Mouse (Mus musculus) midbrain, postnatal 0 days (tissue): ENCODE measurements around the gene Plekhg6. TPM values are rescaled to one million over a fixed set of nuclear protein-coding genes. Genes with fewer than 3 reads are reported as not detected.
A peak's percentile ranks its signal among the peaks of the same experiment; 100 is the strongest.

ENCODE experiments used
- ATAC-seq: fragments of 200-750 bp; cut with Nextera tagmentation; 2 replicates; pipeline ENCODE4 v1.8.0; 2017; ENCODE audit warnings: moderate number of reproducible peaks, mild to moderate bottlenecking, moderate TSS enrichment, moderate library complexity; ENCODE audit not compliant: low FRiP score
- DNase-seq: peaks from one replicate; pipeline ENCODE4 v3.0.0-alpha.2; 2015; ENCODE audit warnings: low spot score
- H3K27ac ChIP-seq: fragments of 300-500 bp; sonication (generic); 2 replicates; pipeline ENCODE4 v1.5.1; 2014; ENCODE audit warnings: low read depth, mild to moderate bottlenecking, low read length, mixed read lengths
- H3K27me3 ChIP-seq: fragments of 300-500 bp; sonication (generic); 2 replicates; pipeline ENCODE4 v1.6.1; 2014; ENCODE audit warnings: low read length, control low read depth, mixed read lengths; ENCODE audit not compliant: insufficient read depth
- H3K36me3 ChIP-seq: fragments of 300-500 bp; sonication (generic); 2 replicates; pipeline ENCODE4 v1.6.1; 2014; ENCODE audit warnings: low read length, control low read depth, mixed read lengths; ENCODE audit not compliant: insufficient read depth
- H3K4me1 ChIP-seq: fragments of 300-500 bp; sonication (generic); 2 replicates; pipeline ENCODE4 v1.6.1; 2014; ENCODE audit warnings: mild to moderate bottlenecking, control low read depth, antibody characterized with exemption, low read length, mixed read lengths; ENCODE audit not compliant: insufficient read depth
- H3K4me2 ChIP-seq: fragments of 300-500 bp; sonication (generic); 2 replicates; pipeline ENCODE4 v1.6.1; 2014; ENCODE audit warnings: low read depth, mild to moderate bottlenecking, low read length, mixed read lengths; ENCODE audit not compliant: poor library complexity, severe bottlenecking
- H3K4me3 ChIP-seq: fragments of 300-500 bp; sonication (generic); 2 replicates; pipeline ENCODE4 v1.5.1; 2014; ENCODE audit warnings: low read depth, mild to moderate bottlenecking, low read length, moderate library complexity
- H3K9ac ChIP-seq: fragments of 300-500 bp; sonication (generic); replicated peaks from 2 replicates; pipeline ENCODE4 v1.6.1; 2014; ENCODE audit warnings: mild to moderate bottlenecking, low read length, moderate library complexity, mixed read lengths; ENCODE audit not compliant: poor library complexity, severe bottlenecking
- H3K9me3 ChIP-seq: fragments of 300-500 bp; sonication (generic); 2 replicates; pipeline ENCODE4 v1.6.1; 2016; ENCODE audit warnings: low read length, control low read depth
- CTCF ChIP-seq: IDR thresholded peaks from 2 replicates; pipeline ENCODE4 v1.5.1; 2016; ENCODE audit warnings: antibody characterized with exemption, mild to moderate bottlenecking
- WGBS: fragments of 180-500 bp; shearing (Covaris S2); extraction: QIAGEN DNeasy Blood & Tissue Kit; methylation state at CpG from one replicate; pipeline ENCODE4 v1.1.7; 2014; 5-methylcytosine and 5-hydroxymethylcytosine counted together
- polyA plus RNA-seq: library from polyadenylated mRNA; unstranded; fragments of >200 nt; fragmentation: Nextera tagmentation; extraction: Ambion mirVana; gene quantifications from 2 replicates; pipeline ENCODE4 v1.2.1, GENCODE M21; 2015
- total RNA-seq: library from RNA; depleted of rRNA; stranded (reverse); fragments of >200 nt; gene quantifications from 2 replicates; pipeline ENCODE4 v1.2.3, GENCODE M21; 2014

Plekhg6 gene
- total and polyA plus RNA-seq, 2 experiments from 2014 or later: 0.22 to 0.35 TPM

DNA sequence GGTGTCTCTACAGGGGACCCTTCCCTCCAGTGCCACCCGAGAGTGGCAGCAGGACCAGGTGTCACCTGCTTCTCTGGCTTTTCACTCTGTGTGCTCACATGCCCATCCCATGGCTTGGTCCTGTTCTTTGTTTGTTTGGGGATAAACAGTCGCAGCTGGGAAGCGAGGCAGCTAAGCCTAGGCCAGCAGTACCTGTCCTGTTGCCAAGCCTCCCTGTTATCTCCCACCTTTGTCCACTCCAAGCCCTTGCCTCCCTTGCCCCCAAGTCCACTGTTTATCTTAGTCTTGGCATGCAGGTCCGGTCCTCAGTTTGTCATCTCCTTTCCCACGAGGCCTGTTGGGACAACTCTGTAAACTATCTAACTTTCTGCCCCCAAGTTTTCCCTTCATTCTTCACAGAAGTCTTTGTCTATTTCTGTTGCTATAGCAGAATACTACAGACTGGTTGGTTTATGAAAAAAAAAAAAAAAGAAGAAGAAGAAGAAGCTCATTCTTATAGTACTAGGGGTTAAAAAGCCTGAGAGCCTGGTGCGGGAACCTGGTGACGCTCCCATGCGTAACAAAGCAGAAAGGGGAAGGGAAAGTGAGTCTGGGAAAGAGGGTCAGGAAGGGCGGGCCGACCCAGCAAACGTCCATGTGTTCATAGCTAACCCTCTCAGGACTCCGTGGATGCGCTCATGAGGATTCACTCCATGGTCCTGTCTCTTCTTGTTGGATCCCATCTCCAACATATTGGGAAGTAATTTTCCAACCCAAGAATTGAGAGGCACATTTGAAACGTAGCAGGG, 47.3 kb downstream of the Plekhg6 start:
- TF ChIP-seq CTCF: no peak
- H3K36me3 ChIP-seq: no peaks in the 10 kb centered on the region
- no peaks in the 10 kb centered on the region for H3K4me1 ChIP-seq
- H3K4me2 ChIP-seq: no peak overlapping the region
- H3K27ac ChIP-seq: no peak overlapping the region
- H3K27me3 ChIP-seq: no peaks in the 10 kb centered on the region
- DNase-seq (no peak), ATAC-seq (no peak)
- no peaks in the 10 kb centered on the region for H3K9me3 ChIP-seq
- no peak overlapping the region for H3K9ac ChIP-seq
- H3K4me3 ChIP-seq: no peak overlapping the region
- 79% methylated on average over 14 of the region's 14 CpGs for WGBS

DNA sequence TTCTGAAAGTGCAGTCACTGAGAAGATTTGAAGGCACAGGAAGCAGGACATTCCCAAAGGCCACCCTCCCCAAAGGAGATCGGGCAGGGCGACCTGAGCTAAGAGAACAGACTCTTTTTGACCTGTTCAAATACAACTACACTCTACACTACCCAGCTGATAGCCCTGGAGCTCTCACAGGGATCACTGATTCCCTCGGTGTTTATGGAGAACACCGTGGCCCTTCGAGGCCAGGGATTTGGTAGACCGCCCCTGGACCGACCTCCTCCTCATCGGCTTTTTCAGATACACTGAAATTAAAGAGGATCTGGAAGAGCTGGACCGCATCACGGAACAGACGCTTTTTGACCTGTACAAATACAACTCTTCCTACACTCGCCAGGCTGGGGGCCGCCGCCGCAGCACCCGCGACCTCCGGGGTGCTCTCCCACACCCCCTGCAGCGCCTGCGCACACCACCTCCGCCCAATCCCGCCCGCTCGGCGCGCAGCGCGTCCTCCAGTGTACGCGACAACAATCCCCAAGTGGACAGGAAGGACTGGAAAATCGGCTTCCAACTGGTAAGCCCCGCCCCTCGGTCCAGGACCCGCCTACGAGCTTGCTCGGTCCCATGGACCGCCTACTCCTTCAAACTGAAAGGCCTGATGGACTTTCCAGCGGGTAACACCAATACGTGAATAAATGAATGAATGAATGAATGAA, 49.8 kb downstream of the Plekhg6 start:
- WGBS: under 1% methylated on average over 39 of the region's 39 CpGs
- no peak overlapping the region for H3K27ac ChIP-seq

DNA sequence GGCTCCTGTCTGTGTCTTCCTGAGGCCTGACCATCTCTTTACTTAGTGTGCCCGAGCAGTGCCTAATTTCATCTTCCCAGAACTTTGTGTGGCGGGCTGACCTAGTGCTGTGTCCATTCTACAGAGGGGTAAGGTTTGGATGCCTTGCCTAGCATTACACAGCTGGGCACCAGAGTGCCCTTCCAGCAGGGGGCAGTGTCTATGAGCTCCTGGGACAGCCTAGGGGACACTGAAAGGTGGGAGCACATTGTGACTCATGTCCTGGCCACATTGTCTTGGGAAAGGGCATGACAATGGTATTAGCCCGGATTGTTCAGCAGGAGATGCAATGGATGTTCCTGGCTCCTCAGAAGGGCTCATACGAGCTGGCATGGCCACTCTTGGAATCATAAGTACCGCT, 52.4 kb downstream of the Plekhg6 start:
- no peak overlapping the region for H3K27ac ChIP-seq
- H3K4me1 ChIP-seq: no peaks in the 10 kb centered on the region
- DNase-seq (no peak), ATAC-seq (no peak)
- H3K9ac ChIP-seq: no peak overlapping the region
- no peak overlapping the region for H3K4me3 ChIP-seq
- no peaks in the 10 kb centered on the region for H3K36me3 ChIP-seq
- H3K27me3 ChIP-seq: no peaks in the 10 kb centered on the region
- H3K4me2 ChIP-seq: no peak overlapping the region
- H3K9me3 ChIP-seq: no peaks in the 10 kb centered on the region
- 86% methylated on average over 5 of the region's 5 CpGs for WGBS
- peak; percentile 38 for TF ChIP-seq CTCF

More for the DNA sequence above, 49.8 kb downstream of the Plekhg6 start:
- peak overlapping the region; percentile 43 for H3K4me3 ChIP-seq
- peak; percentile 76 for ATAC-seq
- no peaks in the 10 kb centered on the region for H3K27me3 ChIP-seq
- H3K9ac ChIP-seq: peak overlapping the region; percentile 47
- peak overlapping the region; percentile 72 for H3K4me2 ChIP-seq
- peak; percentile 83 for DNase-seq
- TF ChIP-seq CTCF: no peak; the same call in 1 of the 2 replicates
- H3K9me3 ChIP-seq: no peaks in the 10 kb centered on the region
- H3K4me1 ChIP-seq: no peaks in the 10 kb centered on the region
- no peaks in the 10 kb centered on the region for H3K36me3 ChIP-seq

DNA sequence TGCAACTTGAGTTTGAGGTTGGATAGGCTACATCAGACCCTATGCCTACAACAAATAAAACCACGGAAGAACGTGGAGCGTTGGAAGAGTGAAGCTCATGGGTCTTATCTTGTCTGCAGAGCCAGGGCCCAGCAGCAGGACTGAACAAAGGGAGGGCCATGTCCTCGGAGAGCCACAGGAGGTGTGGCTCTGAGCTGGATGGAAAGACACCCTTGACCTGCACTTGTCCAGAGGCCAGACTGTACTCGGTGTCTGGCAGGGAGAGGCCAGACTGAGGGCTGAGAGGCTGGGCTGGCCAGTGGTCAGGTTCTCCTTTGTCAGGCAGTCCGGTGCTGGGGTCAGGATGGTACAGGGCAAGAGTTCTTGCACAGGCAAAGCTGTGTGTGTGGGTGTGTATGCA, 55.3 kb downstream of the Plekhg6 start:
- Histone ChIP-seq H3K9me3 (no peaks in the 10 kb centered on the region), H3K4me2 (no peak overlapping the region), H3K4me3 (no peak overlapping the region), H3K4me1 (peaks cover 6% of the 10 kb centered on the region; the same call in 1 of the 2 replicates), H3K36me3 (no peaks in the 10 kb centered on the region), H3K27me3 (peaks cover 13% of the 10 kb centered on the region), H3K27ac (no peak overlapping the region), H3K9ac (no peak overlapping the region)
- WGBS: 68% methylated on average over 6 of the region's 6 CpGs
- no peak for TF ChIP-seq CTCF
- no peak for DNase-seq
- no peak for ATAC-seq

DNA sequence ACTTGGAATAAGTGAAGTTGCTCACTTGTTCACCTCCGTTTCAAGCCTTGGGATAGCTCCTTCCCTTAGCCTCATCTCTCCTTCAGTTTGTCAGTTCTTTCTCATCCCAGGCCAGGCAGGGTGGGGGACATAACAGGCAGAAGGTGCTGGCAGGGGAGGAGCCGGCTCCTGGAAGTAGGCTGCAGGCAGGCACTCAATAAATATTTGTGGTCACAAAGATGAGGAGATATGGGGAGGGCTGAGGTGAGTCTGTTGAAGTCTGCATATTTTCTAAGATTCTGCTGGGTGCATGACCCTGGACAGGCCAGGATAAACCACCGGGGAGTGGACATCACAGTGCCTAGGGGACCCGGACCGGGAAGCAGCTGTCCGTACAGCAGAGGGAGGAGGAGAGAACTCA, 57.0 kb downstream of the Plekhg6 start:
- TF ChIP-seq CTCF: no peak
- Histone ChIP-seq H3K9me3 (no peaks in the 10 kb centered on the region), H3K9ac (no peak overlapping the region), H3K27ac (no peak overlapping the region), H3K4me1 (peaks cover 6% of the 10 kb centered on the region; the same call in 1 of the 2 replicates), H3K4me3 (no peak overlapping the region), H3K36me3 (no peaks in the 10 kb centered on the region), H3K27me3 (peaks cover 14% of the 10 kb centered on the region), H3K4me2 (no peak overlapping the region)
- ATAC-seq (no peak), DNase-seq (no peak)
- 74% methylated on average over 6 of the region's 6 CpGs for WGBS

DNA sequence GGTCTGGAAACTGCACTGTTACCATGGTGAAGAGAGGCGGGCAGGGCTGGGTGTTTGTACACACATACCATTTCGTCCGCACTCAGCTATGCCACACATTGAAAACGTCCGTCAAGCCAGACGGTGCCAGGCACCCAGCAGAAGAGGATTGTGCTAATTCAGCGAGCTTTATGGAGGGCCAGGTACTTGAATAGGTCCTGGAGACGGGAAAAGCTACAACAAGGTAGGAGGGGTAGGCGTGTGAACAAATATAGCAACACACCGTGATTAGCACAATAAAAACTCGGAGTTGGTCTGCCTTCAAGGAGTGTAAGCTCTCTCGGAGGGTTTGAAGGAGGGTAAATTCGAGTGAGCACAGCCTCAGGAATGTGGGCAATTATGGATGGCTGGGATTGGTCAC, 57.8 kb downstream of the Plekhg6 start:
- DNase-seq (no peak), ATAC-seq (no peak)
- Histone ChIP-seq H3K4me2 (no peak overlapping the region), H3K9ac (no peak overlapping the region), H3K4me3 (no peak overlapping the region), H3K27me3 (peaks cover 14% of the 10 kb centered on the region), H3K36me3 (no peaks in the 10 kb centered on the region), H3K4me1 (peaks cover 6% of the 10 kb centered on the region; the same call in 1 of the 2 replicates), H3K9me3 (no peaks in the 10 kb centered on the region), H3K27ac (no peak overlapping the region)
- no peak for TF ChIP-seq CTCF
- 54% methylated on average over 13 of the region's 13 CpGs for WGBS
